Mouse (Mus musculus) left cerebral cortex, postnatal 36 days (tissue): ENCODE results near the gene Gdpd2. TPM values are rescaled to one million over a fixed set of nuclear protein-coding genes. Genes with fewer than 3 reads are reported as not detected.

Source experiments
- DNase-seq, 2 experiments: peaks; one replicate each; pipeline ENCODE4 v3.0.0; 2021 to 2022; ENCODE audit warnings: low spot score in 2 of 2, mixed read lengths in 1 of 2
- intact Hi-C: fragments of 180-260 bp; cut with DNase I; formaldehyde crosslinking; loops from one replicate; pipeline ENCODE4 v1.15.1; 2025
- total RNA-seq, 2 experiments: library from RNA; stranded (reverse); gene quantifications; 2 replicates each; pipeline ENCODE4 v1.2.3; 2021

Gdpd2 gene
- total RNA-seq, 2 experiments from 2014 or later, result 7.2 TPM

DNA sequence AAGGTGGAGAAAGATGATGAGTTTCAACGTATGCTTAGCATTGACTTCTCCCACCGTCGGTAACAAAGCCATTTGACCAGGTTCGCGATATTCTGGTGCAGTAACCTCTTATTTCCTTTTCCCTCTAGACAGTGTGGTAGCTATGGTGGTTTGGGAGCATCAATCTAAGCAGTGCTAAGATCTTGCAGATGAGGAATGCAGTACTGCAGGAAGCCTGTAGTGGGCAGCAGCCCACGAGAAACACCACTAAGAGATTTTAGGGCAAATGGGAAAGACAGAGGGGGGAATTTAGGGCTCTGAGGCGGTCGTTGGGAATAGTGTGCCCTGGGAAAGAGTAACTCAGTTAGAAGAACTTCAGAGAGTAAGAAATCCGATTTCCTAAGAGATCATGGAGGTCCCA, 46.8 kb downstream of the Gdpd2 start:
- peak in 1 of 2 experiments; percentile 51 for DNase-seq
- intact Hi-C loops, result loop anchor here (10.0 kb wide), 1 partner anchor 168 kb away; no protein-coding TSS in a partner anchor

DNA sequence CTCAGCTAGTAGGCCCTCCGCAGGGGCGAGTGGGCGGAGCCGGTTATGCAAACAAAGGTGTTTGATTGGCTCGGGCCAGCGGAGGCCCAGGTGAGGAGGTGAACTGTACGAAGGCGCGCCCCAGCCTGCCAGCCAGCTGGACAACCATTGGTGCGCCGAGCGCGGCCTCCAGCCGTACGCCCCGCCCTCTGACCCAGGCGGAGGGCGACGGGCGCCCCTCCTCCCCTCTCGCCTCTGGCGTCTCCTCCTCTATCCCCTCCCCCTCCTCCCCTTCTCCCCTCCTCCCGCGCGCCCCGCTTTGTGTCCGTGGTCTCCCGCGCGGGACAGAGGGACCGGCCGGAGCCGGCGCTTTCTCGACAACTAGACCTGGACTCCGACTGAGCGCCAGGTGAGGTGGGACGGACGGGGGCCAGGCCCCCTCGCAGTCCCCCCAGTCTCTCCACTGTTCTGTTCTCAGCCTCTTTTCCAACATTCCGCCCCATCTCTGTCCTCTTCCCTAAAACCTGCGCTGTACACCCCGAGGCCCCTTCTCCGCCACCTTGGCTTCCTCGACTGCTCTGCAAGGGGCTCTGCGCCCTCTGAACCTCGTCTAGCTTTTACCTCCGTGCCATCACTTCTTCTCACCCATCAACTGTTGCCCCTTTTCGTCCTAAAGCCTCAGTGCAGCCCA, 47.4 kb downstream of the Gdpd2 start:
- intact Hi-C loops, result loop anchor here (10.0 kb wide), 1 partner anchor 168 kb away; no protein-coding TSS in a partner anchor
- DNase-seq, result peak in 1 of 2 experiments; percentile 15

DNA sequence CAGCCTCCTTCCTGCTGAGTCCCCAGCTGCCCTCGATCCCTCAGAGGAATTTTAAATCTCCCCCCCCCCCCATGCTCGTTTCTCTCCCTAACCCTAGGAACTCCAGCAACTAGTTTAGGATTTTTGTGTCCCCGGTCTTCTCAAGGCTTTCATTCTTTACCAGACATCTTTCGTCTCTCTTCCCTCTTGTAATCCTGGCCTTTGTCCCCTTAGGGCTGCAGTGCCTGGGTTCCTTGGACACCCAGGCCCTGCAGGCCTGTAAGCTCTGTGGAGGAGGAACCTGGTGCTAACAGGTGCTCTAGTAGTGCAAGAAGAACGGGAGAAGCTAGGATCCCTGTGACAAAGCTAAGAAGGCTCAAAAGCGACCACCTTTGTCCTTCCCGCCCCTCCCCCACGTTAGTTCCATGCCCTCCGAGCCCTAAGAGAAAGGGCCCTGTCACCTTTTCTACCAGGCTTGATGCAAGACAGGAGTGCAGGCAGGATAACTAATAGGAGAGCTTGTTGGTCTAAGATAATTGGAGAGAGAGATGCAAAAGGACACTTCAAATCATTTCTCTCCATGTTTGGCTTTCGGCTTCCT, 48.1 kb downstream of the Gdpd2 start:
- intact Hi-C loops, result loop anchor here (10.0 kb wide), 1 partner anchor 167 kb away; no protein-coding TSS in a partner anchor
- no peak for DNase-seq

DNA sequence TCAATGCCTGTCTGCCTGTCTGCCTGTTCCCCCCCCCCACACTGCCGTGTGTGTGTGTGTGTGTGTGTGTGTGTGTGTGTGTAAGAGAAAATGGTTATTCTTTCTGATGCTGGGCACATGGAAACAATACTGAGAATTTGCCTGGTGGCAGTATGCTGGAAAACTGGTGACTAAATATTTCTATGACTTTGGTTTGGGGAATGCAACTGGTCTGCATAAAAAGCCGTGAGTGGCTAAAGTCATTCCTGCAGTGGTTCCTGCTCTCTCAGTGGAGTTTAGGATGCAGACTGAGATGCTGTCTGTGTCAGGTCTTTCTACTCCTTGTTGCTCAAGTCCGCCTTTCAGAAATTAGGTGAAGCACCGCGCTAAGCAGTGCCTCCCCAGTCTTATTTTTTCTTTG, 48.7 kb downstream of the Gdpd2 start:
- no peak for DNase-seq
- intact Hi-C loops, result loop anchor here (10.0 kb wide), 1 partner anchor 166 kb away; no protein-coding TSS in a partner anchor

Other genes starting within 250 kb of the Gdpd2 start
- 10 to 100 TPM; 40.5 to 40.6 TPM for gene Igbp1, start 235.6 kb upstream of the Gdpd2 start, total RNA-seq
- under 1 TPM; 0.15 to 0.61 TPM for gene Dgat2l6, start 205.0 kb upstream of the Gdpd2 start, total RNA-seq
- not detected for gene Awat1, start 157.6 kb upstream of the Gdpd2 start, total RNA-seq
- gene P2ry4, start 135.0 kb upstream of the Gdpd2 start, total RNA-seq, result not detected
- gene Arr3, start 124.4 kb upstream of the Gdpd2 start, total RNA-seq, result 1 to 10 TPM; 1.2 to 2.4 TPM
- 1 to 10 TPM in 1 of 2 experiments, under 1 TPM in 1; 0.68 to 1.3 TPM for gene Kif4, start 104.1 kb upstream of the Gdpd2 start, total RNA-seq
- 10 to 100 TPM; 41.9 to 46.3 TPM for gene Pdzd11, start 103.3 kb upstream of the Gdpd2 start, total RNA-seq
- 100 to 1,000 TPM; 148 to 149 TPM for gene Dlg3, start 37.8 kb downstream of the Gdpd2 start, total RNA-seq